Mouse (Mus musculus) embryonic facial prominence, embryonic 10.5 days (tissue): ENCODE data around the gene Tbx1. TPM values are rescaled to one million over a fixed set of nuclear protein-coding genes. Genes with fewer than 3 reads are reported as not detected.

ENCODE experiments used
- DNase-seq: peaks from one replicate; pipeline ENCODE4 v3.0.0-alpha.2; 2017; ENCODE audit warnings: low spot score
- H3K27ac ChIP-seq: fragments of 300-500 bp; sonication (generic); replicated peaks from 2 replicates; pipeline ENCODE4 v1.5.1; 2016; ENCODE audit warnings: mild to moderate bottlenecking
- H3K27me3 ChIP-seq: fragments of 300-500 bp; sonication (generic); replicated peaks from 2 replicates; pipeline ENCODE4 v1.6.1; 2016; ENCODE audit warnings: low read depth, mild to moderate bottlenecking; ENCODE audit not compliant: poor library complexity, severe bottlenecking
- H3K36me3 ChIP-seq: fragments of 300-500 bp; sonication (generic); replicated peaks from 2 replicates; pipeline ENCODE4 v1.6.1; 2016; ENCODE audit warnings: mild to moderate bottlenecking, moderate library complexity
- H3K4me1 ChIP-seq: fragments of 300-500 bp; sonication (generic); 2 replicates; pipeline ENCODE4 v1.6.1; 2016
- H3K4me3 ChIP-seq: fragments of 300-500 bp; sonication (generic); 2 replicates; pipeline ENCODE4 v1.5.1; 2016; ENCODE audit warnings: mild to moderate bottlenecking, moderate library complexity
- H3K9me3 ChIP-seq: fragments of 300-500 bp; sonication (generic); 2 replicates; pipeline ENCODE4 v1.6.1; 2016; ENCODE audit warnings: mild to moderate bottlenecking
- WGBS: fragments of 180-500 bp; shearing (Covaris S2); methylation state at CpG from one replicate; pipeline ENCODE4 v1.1.7; 2016; 5-methylcytosine and 5-hydroxymethylcytosine counted together
- polyA plus RNA-seq: library from polyadenylated mRNA; unstranded; fragments of >200 nt; fragmentation: Nextera tagmentation; extraction: Ambion mirVana; gene quantifications from 2 replicates; pipeline ENCODE4 v1.2.1, GENCODE M21; 2016

Gene Tbx1
- polyA plus RNA-seq, 1 experiment from 2014 or later = 8.1 TPM

DNA sequence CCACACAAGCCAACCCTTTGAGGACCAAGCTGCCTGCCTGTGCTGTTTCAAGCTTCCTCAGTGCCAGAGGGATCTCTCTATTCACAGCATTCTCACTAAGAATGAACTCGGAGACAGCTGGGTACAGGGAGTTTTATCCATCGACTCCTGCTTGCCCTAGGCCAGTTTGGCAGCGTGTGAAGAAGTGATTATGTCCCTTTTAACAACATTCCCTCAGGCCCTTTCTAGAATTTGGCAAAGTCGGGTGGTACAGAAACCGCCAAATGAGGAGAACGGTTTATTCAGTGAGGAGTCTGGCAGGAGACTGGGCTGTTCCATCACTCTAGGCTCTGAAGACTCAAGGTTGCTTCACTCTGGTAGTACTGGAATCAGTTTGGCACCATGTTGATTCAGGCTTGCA is 29.7 kb upstream of the Tbx1 start:
- Histone ChIP-seq H3K4me1 (peaks cover 33% of the 10 kb centered on the region), H3K4me3 (peak overlapping the region; percentile 65), H3K27ac (no peak overlapping the region), H3K36me3 (peaks cover 33% of the 10 kb centered on the region), H3K27me3 (peaks cover 98% of the 10 kb centered on the region), H3K9me3 (no peaks in the 10 kb centered on the region)
- DNase-seq = no peak
- 11% methylated on average over 6 of the region's 6 CpGs for WGBS

DNA sequence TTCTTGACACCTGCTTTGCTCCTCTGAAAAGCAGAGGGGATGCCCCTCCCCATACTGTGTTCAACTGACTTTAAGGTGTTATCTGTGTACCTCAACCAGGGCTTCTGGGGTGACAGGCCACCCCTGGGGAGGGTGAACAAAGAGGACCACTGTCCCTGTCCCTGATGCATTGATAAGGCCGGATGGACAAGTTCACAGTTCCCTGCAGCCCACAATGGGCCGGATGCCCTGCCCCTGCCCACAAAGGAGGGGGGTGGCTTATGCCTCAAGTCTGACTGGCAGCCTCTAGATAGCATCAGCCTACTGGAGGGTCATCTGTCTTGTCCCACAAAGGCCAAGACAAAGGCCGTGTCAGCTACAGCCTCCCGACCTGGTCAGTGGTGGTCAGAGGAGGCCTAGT is 28.6 kb upstream of the Tbx1 start:
- Histone ChIP-seq H3K4me1 (peaks cover 33% of the 10 kb centered on the region), H3K4me3 (no peak overlapping the region), H3K9me3 (no peaks in the 10 kb centered on the region), H3K36me3 (peaks cover 22% of the 10 kb centered on the region), H3K27me3 (peaks cover 97% of the 10 kb centered on the region), H3K27ac (no peak overlapping the region)
- DNase-seq = no peak
- WGBS = 43% methylated on average over 4 of the region's 4 CpGs

DNA sequence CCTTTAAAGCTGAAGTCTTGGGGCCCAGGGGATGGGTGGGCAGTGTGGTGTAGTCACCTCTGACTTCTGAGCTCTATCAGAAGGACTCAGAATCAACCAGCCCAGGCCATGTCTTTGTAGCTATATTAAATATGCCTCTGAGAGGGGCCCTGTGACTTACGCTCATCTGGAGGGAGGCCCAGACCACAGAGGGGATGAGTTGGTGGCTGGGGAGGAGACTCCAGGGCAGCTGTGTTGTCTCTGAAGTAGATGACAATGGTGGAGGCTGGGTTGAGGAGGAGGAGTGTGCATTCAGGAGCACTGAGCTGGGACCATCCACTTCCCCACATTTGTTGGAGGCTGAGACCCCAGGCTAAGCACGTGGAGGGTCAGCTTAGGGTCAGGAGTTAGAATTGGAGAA is 27.8 kb upstream of the Tbx1 start:
- Histone ChIP-seq H3K27me3 (peaks cover 97% of the 10 kb centered on the region), H3K9me3 (no peaks in the 10 kb centered on the region), H3K27ac (no peak overlapping the region), H3K4me3 (no peak overlapping the region), H3K4me1 (peaks cover 33% of the 10 kb centered on the region), H3K36me3 (peaks cover 14% of the 10 kb centered on the region)
- WGBS = 52% methylated on average over 2 of the region's 2 CpGs
- no peak for DNase-seq

DNA sequence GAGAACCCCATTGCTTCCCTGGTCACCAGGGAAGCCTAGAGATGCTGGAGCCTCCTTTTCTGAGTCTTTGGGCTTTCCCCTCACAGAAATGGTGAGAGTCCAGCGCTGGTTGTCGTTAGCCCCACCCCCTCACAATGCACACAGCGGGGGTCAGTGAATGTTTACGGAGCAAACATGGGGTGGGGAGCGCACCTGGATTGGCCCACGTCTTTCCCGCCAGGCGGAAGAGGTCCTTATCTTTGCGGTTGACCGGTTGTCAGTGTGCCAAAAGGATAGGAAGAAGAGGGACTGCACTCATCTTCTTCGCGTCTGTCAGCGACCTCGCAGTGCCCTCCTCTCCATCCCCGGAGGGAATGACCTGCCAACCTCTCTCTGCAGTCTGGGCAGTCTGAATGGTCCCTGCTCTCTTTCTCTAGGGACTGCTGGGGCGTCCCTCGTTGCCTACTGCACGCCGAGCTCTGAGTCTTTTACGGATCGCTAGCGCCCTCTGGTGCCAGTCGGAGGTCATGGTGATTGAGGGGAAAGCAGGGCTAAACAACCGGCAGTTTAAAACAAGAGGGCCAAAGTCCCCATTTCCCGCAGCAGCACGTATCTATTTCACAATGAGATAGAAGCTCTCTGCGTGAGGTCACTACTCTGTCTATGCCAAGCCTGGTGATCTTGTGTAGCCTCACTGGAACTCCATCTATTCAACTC is 27.0 kb upstream of the Tbx1 start:
- WGBS = under 1% methylated on average over 27 of the region's 27 CpGs

DNA sequence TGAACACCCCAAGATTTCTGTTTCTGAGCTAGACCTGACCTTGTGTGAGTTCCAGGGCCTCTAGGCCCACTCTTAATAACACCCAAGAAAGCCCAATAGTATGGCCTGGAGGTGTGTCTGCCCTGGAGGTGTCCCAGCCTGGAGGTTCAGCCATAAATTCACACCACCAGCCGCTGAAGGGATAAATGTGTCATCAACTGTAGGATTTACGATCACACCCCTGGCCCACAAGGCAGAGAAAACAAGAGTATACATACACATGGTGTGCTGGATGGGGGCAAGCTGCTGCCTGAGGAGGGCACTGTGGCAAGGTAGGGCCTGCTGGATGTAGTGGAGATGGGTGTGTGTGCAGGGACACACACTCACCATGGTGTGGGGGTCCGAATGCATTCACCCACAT is 22.8 kb upstream of the Tbx1 start:
- Histone ChIP-seq H3K27ac (0 out of 2 replicates have a peak overlapping the region, but pooled peaks have one; percentile 48), H3K36me3 (no peaks in the 10 kb centered on the region), H3K27me3 (peaks cover 97% of the 10 kb centered on the region), H3K4me3 (no peak overlapping the region), H3K4me1 (peaks cover 49% of the 10 kb centered on the region), H3K9me3 (no peaks in the 10 kb centered on the region)
- DNase-seq = no peak
- 90% methylated on average over 3 of the region's 3 CpGs for WGBS

More for the DNA sequence above, 27.0 kb upstream of the Tbx1 start:
- peak; percentile 88 for DNase-seq
- H3K9me3 ChIP-seq = no peaks in the 10 kb centered on the region
- H3K4me3 ChIP-seq = peak overlapping the region; percentile 40
- peaks cover 6% of the 10 kb centered on the region for H3K36me3 ChIP-seq
- H3K4me1 ChIP-seq = peaks cover 34% of the 10 kb centered on the region
- no peak overlapping the region for H3K27ac ChIP-seq
- peaks cover 97% of the 10 kb centered on the region for H3K27me3 ChIP-seq

DNA sequence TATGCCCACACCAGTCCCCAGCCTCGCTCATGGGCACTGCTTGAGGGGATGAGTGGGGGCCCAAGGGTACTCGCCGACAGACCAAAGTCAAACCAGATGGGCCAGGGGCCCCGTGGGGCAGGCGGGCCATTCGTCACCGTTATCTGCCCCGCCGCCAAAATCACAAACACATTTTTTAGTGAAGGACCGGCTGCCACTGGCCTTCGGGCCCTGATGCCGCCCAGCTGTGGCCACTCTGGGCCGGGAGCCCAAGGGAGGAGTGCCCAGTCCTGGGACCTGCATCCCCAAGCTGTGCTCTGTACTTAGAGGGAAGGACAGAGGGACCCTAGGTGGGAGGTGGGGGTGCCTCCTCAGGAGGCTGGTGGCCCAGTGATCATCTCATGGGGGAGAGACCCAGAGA is 21.3 kb upstream of the Tbx1 start:
- 44% methylated on average over 13 of the region's 13 CpGs for WGBS
- peak overlapping the region; percentile 48 for H3K27ac ChIP-seq

DNA sequence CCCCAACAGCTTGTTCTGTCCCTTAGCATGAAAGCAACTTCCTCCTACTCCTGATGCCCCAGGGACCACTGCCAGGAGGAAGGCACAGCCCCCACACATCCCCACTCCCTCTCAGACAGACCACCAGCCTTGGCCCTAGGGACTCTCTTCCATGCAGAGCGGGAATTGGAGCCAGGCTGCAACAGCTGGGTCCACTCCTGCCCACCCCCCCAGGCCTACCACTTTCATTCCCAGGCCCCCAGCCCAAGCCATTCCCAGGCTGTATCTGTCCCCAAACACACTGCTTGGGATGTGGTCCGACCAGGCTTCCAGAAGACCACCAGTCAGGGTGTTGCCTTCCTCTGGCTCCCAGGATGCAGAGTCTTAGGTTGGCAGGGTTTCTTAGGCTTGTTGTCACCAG is 18.6 kb upstream of the Tbx1 start:
- H3K9me3 ChIP-seq = no peaks in the 10 kb centered on the region
- no peaks in the 10 kb centered on the region for H3K36me3 ChIP-seq
- H3K27ac ChIP-seq = no peak overlapping the region
- no peak for DNase-seq
- peaks cover 96% of the 10 kb centered on the region for H3K27me3 ChIP-seq
- peaks cover 72% of the 10 kb centered on the region for H3K4me1 ChIP-seq
- no peak overlapping the region for H3K4me3 ChIP-seq
- WGBS = 58% methylated on average over 2 of the region's 2 CpGs

More for the DNA sequence above, 21.3 kb upstream of the Tbx1 start:
- H3K4me3 ChIP-seq = no peak overlapping the region
- no peaks in the 10 kb centered on the region for H3K9me3 ChIP-seq
- no peaks in the 10 kb centered on the region for H3K36me3 ChIP-seq
- peaks cover 97% of the 10 kb centered on the region for H3K27me3 ChIP-seq
- peaks cover 51% of the 10 kb centered on the region for H3K4me1 ChIP-seq
- peak; percentile 62 for DNase-seq

DNA sequence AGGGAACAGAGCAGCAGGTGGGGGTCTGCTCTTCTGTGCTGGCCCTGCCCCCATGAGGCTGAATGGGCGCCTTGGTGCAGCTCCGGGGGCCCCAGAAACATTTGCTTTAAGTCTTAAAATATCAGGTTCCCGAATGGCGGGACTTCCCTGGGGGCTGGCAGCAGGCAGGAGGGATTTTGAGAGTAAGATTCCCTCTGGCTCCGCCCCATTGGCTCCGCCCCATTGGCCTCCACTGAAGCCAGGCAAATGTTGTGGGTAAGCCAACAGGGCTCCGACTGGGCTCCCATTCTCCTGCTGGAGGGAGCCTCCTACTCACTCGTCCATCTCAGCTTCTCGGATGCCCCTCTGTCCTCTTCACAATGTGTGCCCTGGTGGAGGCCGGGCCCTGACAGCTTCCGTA is 17.8 kb upstream of the Tbx1 start:
- no peaks in the 10 kb centered on the region for H3K36me3 ChIP-seq
- peak overlapping the region; percentile 38 for H3K4me3 ChIP-seq
- peak; percentile 62 for DNase-seq
- H3K27ac ChIP-seq = no peak overlapping the region
- peaks cover 90% of the 10 kb centered on the region for H3K27me3 ChIP-seq
- peaks cover 78% of the 10 kb centered on the region for H3K4me1 ChIP-seq
- 5% methylated on average over 11 of the region's 11 CpGs for WGBS
- H3K9me3 ChIP-seq = no peaks in the 10 kb centered on the region

DNA sequence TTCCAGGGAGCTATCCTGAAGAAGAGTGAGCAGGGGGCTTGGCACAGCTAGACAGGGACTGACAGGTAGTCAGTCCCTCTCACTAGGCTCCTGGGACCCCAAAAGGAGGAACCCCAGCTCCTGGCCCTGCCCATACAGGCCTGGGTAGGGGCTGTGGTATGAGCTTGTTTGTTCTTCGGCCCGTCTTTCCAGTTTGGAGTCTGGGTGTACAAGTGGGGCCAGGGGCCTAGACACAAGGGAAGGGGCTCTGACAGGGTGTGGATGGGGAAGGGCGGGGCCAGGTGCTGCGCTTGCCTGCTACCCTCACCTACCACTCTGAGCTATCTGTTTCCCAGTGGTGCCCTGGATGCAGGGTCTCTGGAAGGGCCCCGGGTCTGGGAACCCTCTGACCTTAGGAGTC is 15.2 kb upstream of the Tbx1 start:
- Histone ChIP-seq H3K4me1 (peaks cover 78% of the 10 kb centered on the region), H3K27me3 (peaks cover 64% of the 10 kb centered on the region), H3K9me3 (no peaks in the 10 kb centered on the region), H3K4me3 (no peak overlapping the region), H3K27ac (peak overlapping the region; percentile 57), H3K36me3 (no peaks in the 10 kb centered on the region)
- DNase-seq = peak; percentile 23
- WGBS = 78% methylated on average over 5 of the region's 5 CpGs

DNA sequence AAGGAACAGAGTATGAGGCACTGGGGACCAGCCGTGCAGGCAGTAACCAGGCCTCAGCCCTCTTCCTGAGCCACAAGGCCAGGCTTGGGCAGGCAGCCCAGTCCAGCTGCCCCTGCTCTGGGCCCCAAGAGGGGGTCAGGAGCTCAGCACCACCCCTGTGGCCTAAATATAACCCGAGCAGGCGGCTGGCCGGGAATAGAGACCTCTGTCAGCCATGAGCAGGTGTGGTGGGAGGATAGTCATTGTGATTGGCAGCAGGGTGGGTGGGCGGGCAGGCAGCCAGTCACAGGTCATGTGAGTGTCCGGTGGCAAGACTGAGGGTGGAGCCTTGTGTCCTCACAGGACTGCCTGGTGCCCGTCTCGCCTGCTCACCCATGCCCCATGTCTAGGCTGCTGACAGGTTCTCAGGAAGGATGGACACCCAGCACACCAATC is 13.8 kb upstream of the Tbx1 start:
- 52% methylated on average over 8 of the region's 8 CpGs for WGBS
- peak; percentile 32 for DNase-seq
- H3K27ac ChIP-seq = peak overlapping the region; percentile 70
- H3K27me3 ChIP-seq = peaks cover 55% of the 10 kb centered on the region
- no peaks in the 10 kb centered on the region for H3K9me3 ChIP-seq
- H3K4me3 ChIP-seq = no peak overlapping the region
- H3K36me3 ChIP-seq = no peaks in the 10 kb centered on the region
- peaks cover 70% of the 10 kb centered on the region for H3K4me1 ChIP-seq

DNA sequence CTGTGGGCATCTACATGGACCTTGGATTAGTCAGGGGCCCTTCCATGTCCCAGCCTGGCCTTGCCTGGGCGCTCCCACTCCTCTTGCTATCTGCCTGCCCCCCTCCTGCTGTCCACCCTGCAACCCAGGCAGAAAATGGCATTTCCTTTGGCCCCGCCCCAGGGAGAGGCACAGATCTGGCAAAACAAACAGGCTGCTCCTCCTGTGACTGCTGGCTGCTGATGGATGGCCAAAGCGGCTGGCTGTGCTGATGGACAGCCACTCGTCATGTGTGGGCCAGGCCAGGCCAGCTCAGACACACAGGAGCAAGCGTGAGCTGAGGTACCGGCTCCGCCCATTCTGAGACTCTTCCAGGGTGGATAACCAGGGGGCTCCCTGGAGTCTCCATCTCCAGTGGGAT is 11.0 kb upstream of the Tbx1 start:
- DNase-seq = peak; percentile 42
- peaks cover 35% of the 10 kb centered on the region; the same call in 1 of the 2 replicates for H3K27me3 ChIP-seq
- no peaks in the 10 kb centered on the region for H3K9me3 ChIP-seq
- no peaks in the 10 kb centered on the region for H3K36me3 ChIP-seq
- H3K27ac ChIP-seq = peak overlapping the region; percentile 74
- H3K4me3 ChIP-seq = no peak overlapping the region
- peaks cover 56% of the 10 kb centered on the region for H3K4me1 ChIP-seq
- 51% methylated on average over 7 of the region's 7 CpGs for WGBS

DNA sequence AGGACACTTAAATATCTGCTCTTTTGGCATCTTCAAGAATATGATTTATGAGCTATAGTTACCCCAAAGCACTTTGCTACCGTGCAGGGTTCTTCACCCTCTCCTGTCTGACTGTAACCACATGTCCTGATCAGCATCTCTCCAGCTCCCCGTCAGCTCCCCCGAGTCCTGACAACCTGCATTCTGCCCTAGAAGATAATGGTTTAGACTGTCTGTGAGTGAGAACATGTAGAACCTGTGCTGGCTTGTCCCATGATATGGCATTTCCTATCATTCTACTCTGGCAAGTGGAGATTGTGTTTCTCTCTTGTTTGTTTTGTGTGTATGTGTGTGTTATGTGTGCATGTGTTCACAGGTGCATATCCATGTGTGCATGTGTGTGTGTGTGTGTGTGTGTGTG is 7.5 kb upstream of the Tbx1 start:
- H3K4me1 ChIP-seq = peaks cover 35% of the 10 kb centered on the region
- H3K27me3 ChIP-seq = peaks cover 47% of the 10 kb centered on the region
- DNase-seq = no peak
- no peaks in the 10 kb centered on the region for H3K9me3 ChIP-seq
- no peak overlapping the region for H3K27ac ChIP-seq
- H3K4me3 ChIP-seq = no peak overlapping the region
- 79% methylated on average over 3 of the region's 3 CpGs for WGBS
- no peaks in the 10 kb centered on the region for H3K36me3 ChIP-seq

DNA sequence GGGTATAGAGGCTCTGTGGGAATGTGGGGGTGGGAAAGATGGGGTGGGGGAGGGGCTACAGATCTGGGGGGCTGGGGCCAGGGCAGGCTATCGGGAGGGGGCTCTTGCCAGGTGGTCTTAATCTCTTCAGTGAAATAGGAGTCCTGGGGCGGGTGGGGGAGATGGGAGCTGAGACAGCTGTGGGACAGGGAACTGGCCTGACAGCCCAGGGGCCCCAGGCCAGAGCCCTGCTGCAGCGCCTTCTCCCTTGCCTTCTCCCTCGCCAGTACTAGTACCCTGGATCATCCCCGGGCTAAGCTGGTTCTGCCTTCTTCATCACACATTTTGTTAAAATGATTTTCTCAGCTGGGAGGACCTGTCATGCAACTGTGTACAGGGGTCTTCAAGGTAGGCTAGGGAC is 5.8 kb upstream of the Tbx1 start:
- Histone ChIP-seq H3K4me3 (no peak overlapping the region), H3K36me3 (no peaks in the 10 kb centered on the region), H3K27ac (no peak overlapping the region), H3K4me1 (peaks cover 27% of the 10 kb centered on the region), H3K27me3 (peaks cover 63% of the 10 kb centered on the region), H3K9me3 (no peaks in the 10 kb centered on the region)
- WGBS = 31% methylated on average over 5 of the region's 5 CpGs
- no peak for DNase-seq
